Mouse (Mus musculus) embryo, embryonic 11 days (tissue): ENCODE measurements at regions not wholly inside any gene's neighbourhood (a gene's known extent, or its start where the extent isn't known, plus 50 kb on each side); places are given as distances from the start of the nearest gene placed in this dataset.
A peak's percentile ranks its signal among the peaks of the same experiment; 100 is the strongest.

Experiments
- DNase-seq: peaks from one replicate; pipeline ENCODE4 v3.0.0-alpha.2; 2015

DNA sequence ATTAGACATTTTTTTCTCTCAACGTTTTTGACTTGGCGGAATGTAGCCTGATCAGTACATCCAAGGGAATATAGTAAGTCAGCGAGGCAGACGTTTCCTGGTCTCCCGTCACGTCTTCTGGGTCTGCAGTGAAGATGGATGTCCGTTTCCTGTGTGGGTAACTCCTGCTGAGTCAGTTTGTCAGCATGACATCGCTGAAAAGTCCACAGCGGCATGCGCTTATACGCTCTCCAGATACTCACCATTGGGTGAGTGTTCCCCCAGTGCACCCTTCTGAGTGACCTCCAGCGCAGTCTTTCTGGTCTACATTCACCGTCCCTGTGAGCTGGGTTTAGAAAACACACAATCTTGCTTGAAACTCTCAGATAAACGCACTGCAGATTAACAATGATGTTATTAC, 58.5 kb upstream of the Klf6 start:
- peak; percentile 34 for DNase-seq

DNA sequence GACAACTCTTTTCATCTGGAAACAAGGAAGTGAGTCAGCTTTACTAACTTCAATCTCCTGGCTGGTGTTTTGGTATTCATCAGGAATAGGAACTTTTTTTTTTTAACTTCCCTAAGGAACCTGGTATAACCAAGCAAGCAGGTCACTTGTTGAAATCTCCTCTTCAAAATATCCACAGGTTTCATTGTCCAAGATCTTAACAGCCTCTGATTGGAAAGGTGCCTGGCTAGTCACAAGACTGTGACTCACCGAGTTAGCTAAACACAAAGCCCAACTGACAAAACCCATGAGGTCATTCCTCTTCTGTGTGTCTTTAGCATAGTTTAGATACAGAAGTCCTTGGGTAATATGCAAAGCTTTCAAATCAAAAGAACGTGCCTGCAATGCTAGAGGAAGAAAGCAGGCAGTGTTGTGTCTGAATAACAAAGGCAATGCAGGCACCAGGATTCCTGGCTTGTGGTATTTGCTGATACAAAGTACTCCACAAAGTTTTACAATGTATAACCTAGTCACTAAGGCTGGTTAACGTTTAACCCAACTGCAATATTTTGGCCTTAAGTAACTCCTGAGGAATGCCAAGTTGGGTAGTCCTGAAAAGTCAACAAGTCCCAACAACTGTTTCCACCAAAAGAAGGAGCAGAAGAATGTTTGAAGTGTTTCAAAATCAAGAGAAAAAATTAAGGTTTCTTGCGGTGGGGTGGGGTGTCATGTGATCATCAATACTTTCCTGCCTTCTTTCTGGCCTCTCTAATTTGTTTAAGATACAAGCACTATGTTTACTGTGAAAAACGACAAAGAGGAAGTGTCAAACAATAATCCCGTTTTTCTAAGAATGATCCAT, 57.5 kb upstream of the Klf6 start:
- peak; percentile 22 for DNase-seq

GRCm38 (mm10) chr13:5804381-5804941, 56.8 kb upstream of the Klf6 start:
- DNase-seq: peak; percentile 38

DNA sequence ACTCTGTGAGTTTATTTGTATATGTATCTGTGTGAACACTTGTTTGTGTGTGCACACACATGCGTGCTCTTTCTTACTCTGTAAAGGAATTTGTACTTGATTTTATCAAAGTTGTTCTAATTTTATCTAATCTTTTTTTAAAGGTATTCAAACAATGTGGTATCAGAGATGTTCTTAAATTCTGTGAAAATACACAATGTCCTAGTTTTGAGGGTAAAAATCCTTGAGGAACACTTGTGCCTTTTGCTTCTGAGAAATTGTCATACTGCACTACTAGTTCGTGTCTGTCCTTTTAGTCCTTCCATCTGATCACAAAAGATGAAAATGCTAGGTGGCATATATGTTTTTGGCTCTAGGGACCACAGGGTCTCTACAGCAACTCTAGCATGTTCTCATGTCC, 52.9 kb upstream of the Klf6 start:
- no peak for DNase-seq
